Mouse (Mus musculus): ENCODE data around the gene Fancf.

DNA sequence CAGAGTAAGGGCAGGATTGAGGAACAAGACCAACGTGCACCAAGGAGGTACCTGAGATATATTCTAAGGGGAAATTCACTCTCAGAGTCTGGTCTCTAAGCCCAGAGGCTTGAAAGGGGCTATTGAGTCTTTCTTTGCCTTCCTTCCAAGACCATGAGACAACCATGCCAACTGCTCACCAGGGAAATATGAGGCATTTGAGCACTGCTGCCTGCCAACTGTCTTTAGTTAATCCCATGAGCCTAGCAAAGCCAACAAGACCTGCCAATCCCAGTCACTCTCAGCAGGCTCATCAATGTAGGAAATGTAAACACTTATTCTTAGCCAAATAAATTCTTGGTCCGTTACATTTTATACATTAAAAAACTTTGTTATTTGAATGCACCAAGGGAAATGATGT, 40.6 kb downstream of the Fancf start:
- TF ChIP-seq CTCF (IDR thresholded peaks at IDR 0.05; ENCODE audit: low read depth) (no peak), EP300 (optimal IDR thresholded peaks at IDR 0.05) (no peak)
